Mouse (Mus musculus): ENCODE results near the gene Epb41l2. TPM values are rescaled to one million over a fixed set of nuclear protein-coding genes. Genes with fewer than 3 reads are reported as not detected.

Epb41l2 gene
- polyA plus RNA-seq, 1 experiment from 2014 or later: 41.3 TPM

DNA sequence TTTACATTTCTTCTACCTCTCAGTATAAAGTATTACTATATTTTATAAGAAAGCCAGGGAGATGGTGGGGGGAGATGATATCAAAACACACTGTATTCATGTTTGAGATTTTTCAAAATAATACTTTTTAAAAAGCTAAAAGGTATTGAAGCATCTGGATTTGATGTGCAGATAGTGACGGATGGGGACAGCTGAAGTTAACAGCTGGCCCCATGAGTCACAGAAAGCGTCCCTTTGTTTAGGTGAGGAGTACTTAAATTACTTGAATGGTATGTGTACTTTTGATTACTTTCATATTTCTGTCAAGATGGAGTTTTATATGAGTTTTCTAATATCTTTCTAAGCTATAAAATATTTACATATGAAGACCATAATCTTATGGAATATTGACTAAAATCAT lies 112.3 kb downstream of the Epb41l2 start:
- CTCF ChIA-PET: interaction anchor here (1.1 kb wide), 1 partner anchor 9 kb away, joined by 3 read pairs; no protein-coding TSS in a partner anchor
- no peaks in the 10 kb centered on the region for H3K27me3 ChIP-seq
- POLR2A ChIA-PET: no interaction called here
- in situ Hi-C loops (cut with MboI; ENCODE audit: low pct_unique_long_range_greater_than_20kb): no loop called here
- ATAC-seq (no peak), DNase-seq (ENCODE audit: low read depth, low spot score) (no peak)
- no peak for TF ChIP-seq CTCF (IDR thresholded peaks at IDR 0.05)

DNA sequence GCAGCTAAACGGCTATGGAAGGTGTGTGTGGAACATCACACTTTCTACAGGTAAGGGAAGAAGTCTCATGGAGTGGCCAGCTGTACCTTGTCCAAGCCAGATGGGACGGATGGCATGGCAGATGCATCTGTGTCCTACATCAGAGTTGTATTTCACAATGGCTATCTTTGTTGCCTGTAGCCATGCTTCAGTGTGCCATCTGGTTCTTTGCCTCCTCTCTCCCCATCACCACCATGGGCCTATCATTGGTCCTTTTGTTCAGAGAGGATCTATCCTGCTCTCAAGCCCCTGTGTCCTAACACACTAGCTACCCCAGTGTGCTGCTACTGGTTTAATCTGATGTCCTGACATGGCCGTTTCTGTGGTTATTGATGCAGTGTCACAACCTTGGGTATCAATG lies 120.1 kb downstream of the Epb41l2 start:
- ChIA-PET CTCF (interaction anchor here (0.9 kb wide), 1 partner anchor 65 kb away, joined by 3 read pairs; no protein-coding TSS in a partner anchor), POLR2A (interaction anchor here (0.5 to 0.6 kb wide), 2 partner anchors 30 to 198 kb away, joined by 6 read pairs; no protein-coding TSS in a partner anchor)
- DNase-seq (ENCODE audit: low read depth, low spot score): no peak
- no peak for TF ChIP-seq CTCF (IDR thresholded peaks at IDR 0.05)
- no peaks in the 10 kb centered on the region for H3K27me3 ChIP-seq
- no peak for ATAC-seq
- in situ Hi-C loops (cut with MboI; ENCODE audit: low pct_unique_long_range_greater_than_20kb): loop anchor here (10.0 to 25.0 kb wide), 2 partner anchors 115 to 517 kb away; no protein-coding TSS in a partner anchor

DNA sequence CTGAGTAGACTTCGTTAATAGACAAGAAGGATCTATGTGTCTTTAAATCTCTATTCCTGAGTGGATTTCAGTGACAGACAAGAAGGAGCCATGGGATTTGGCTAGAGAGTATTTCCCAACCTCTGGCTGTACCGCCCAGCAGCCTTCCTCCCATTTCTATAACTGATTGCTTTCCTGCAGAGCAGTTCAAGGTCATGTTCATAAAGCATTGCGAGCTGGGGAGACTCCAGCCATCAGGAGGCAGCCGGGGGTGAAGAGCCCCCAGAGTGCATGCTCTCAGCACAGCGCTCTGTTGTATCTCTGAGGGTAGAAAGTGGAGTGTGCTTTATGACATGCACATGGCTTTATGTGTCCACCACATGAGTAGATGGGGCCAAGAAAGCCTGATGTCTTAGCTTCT lies 123.2 kb downstream of the Epb41l2 start:
- no peak for TF ChIP-seq CTCF (IDR thresholded peaks at IDR 0.05)
- ATAC-seq (no peak), DNase-seq (ENCODE audit: low read depth, low spot score) (no peak)
- in situ Hi-C loops (cut with MboI; ENCODE audit: low pct_unique_long_range_greater_than_20kb): loop anchor here (10.0 to 25.0 kb wide), 2 partner anchors 118 to 520 kb away; no protein-coding TSS in a partner anchor
- no peaks in the 10 kb centered on the region for H3K27me3 ChIP-seq
- POLR2A ChIA-PET: interaction anchor here (0.5 kb wide), 1 partner anchor 190 kb away, joined by 4 read pairs; no protein-coding TSS in a partner anchor
- CTCF ChIA-PET: interaction anchor here (1.1 to 1.5 kb wide), 2 partner anchors 12 to 214 kb away, joined by 3 read pairs; no protein-coding TSS in a partner anchor

DNA sequence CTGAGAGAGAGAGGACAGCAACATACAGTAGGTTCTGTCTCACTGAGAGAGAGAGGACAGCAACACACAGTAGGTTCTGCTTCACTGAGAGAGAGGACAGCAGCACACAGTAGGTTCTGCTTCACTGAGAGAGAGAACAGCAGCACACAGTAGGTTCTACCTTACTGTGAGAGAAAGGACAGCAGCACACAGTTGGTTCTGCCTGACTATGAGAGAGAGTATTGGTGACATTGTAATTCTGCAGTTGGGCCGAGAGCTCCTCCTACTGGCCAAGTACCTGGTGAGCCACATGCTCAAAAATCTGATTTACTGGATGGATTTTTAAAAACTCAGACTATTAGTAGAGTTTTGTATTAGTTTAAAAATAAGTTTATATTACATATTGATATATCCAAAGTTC lies 128.9 kb downstream of the Epb41l2 start:
- H3K27me3 ChIP-seq: no peaks in the 10 kb centered on the region
- POLR2A ChIA-PET: interaction anchor here (1.0 kb wide), 1 partner anchor 219 kb away, joined by 4 read pairs; no protein-coding TSS in a partner anchor
- DNase-seq (ENCODE audit: low read depth, low spot score): peak; percentile 12
- peak; percentile 44 for ATAC-seq
- CTCF ChIA-PET: interaction anchor here (0.6 to 2.6 kb wide), 10 partner anchors 10 to 270 kb away, joined by 3 to 11 read pairs (median 3); no protein-coding TSS in a partner anchor
- in situ Hi-C loops (cut with MboI; ENCODE audit: low pct_unique_long_range_greater_than_20kb): loop anchor here (5.0 to 25.0 kb wide), 3 partner anchors 124 to 526 kb away; no protein-coding TSS in a partner anchor
- TF ChIP-seq CTCF (IDR thresholded peaks at IDR 0.05): peak; percentile 86

DNA sequence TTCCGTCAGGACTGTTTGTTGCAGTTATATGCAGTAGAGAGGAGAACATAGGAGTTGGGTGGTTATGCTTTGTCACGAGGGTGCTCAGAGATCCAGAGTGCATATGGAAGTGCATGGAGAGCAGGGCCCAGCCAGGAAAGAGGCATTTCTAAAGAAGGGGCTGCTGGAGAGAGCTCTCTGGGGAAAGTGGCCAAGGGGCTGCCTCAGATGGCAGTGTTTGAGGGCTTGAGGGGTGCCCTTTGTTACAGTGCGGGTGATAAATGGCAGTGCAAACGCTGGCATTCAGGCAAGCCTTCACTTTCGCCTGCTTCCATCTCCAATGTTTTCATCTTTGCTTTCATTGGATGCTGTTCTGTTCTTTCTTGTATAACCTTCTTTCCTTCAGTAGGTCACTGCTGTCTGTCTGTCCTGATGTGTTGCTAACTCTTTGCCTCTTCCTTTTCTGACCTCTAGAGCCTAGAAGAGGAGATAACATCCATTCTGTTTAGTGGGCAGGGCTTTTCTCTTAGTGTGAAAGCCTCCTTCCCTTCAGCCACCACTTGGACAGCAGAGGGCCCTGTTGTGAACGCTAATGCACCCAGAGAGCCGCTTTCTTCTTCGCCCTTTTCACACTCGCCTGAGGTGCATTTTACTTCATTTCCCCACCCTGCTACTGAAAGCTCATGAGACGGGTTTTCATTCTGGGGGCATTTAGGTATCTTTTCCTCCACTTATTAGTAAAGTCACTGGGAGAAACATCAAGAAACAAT lies 139.9 kb downstream of the Epb41l2 start:
- DNase-seq (ENCODE audit: low read depth, low spot score) (no peak), ATAC-seq (no peak)
- no peak for TF ChIP-seq CTCF (IDR thresholded peaks at IDR 0.05)
- in situ Hi-C loops (cut with MboI; ENCODE audit: low pct_unique_long_range_greater_than_20kb): loop anchor here (25.0 kb wide), 1 partner anchor 537 kb away; no protein-coding TSS in a partner anchor
- H3K27me3 ChIP-seq: no peaks in the 10 kb centered on the region
- POLR2A ChIA-PET: no interaction called here
- CTCF ChIA-PET: interaction anchor here (1.1 to 2.5 kb wide), 3 partner anchors 11 to 174 kb away, joined by 3 to 9 read pairs (median 3); no protein-coding TSS in a partner anchor

DNA sequence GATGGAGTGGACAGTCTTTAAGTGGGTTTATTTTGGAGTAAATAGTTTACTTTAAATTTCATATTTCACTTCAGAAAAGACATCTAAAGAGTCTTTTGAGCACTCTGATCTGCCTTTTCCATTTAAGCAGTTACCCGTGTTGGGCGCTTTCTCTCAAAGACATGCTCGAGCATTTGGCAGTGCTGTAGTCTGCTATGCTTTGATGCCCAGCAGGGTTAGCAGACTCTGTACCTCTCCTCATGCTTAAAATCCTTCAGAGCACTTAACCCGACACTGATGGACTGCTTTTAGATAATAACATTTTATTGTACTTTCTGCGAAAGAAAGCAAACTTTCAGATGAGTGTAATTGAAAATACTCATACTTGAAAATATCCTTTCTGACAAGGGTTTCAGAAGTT lies 143.7 kb downstream of the Epb41l2 start:
- CTCF ChIA-PET: no interaction called here
- no peak for DNase-seq (ENCODE audit: low read depth, low spot score)
- no peak for TF ChIP-seq CTCF (IDR thresholded peaks at IDR 0.05)
- no peak for ATAC-seq
- in situ Hi-C loops (cut with MboI; ENCODE audit: low pct_unique_long_range_greater_than_20kb): no loop called here
- H3K27me3 ChIP-seq: no peaks in the 10 kb centered on the region
- POLR2A ChIA-PET: no interaction called here

DNA sequence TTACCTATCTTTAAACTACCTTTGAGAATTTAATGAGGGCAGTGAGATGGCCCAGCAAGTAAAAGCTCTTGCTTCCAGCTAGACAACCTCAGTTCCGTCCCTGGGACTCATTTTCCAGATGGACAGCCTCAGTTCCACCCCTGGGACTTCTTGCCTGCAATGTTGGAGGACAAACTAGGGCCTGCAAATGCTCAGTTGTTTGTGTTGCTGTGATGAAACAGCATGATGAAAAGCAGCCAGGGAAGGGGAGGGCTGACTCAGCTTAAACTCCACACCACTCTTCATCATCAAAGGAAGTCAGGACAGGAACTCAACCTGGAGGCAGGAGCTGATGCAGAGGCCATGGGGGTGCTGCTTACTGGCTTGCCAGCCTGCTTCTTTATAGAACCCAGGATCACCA lies 154.2 kb downstream of the Epb41l2 start:
- ATAC-seq (no peak), DNase-seq (ENCODE audit: low read depth, low spot score) (no peak)
- TF ChIP-seq CTCF (IDR thresholded peaks at IDR 0.05): no peak
- ChIA-PET CTCF (interaction anchor here (1.2 to 1.5 kb wide), 2 partner anchors 8 to 16 kb away, joined by 4 read pairs; no protein-coding TSS in a partner anchor), POLR2A (no interaction called here)
- H3K27me3 ChIP-seq: no peaks in the 10 kb centered on the region
- in situ Hi-C loops (cut with MboI; ENCODE audit: low pct_unique_long_range_greater_than_20kb): no loop called here

DNA sequence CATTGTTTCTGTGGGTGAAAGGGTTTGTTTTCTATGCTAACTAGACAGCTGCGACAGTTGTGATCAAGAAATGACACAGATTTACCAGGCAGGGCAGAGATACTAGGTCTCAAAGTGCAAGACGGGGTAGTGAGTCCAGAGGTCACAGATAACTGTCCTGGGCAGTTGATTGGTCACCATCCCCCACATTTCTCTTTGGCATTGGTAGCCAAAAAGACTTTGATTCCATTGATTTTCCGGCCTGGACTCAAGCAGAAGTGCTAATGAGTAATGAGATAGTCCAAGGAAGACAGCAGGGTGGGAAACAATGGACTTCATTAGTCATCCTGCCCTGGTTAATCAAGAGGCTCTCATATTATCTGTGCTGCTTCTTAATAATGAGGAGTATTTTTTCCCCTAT lies 160.4 kb downstream of the Epb41l2 start:
- DNase-seq (ENCODE audit: low read depth, low spot score): no peak
- TF ChIP-seq CTCF (IDR thresholded peaks at IDR 0.05): no peak
- CTCF ChIA-PET: no interaction called here
- in situ Hi-C loops (cut with MboI; ENCODE audit: low pct_unique_long_range_greater_than_20kb): no loop called here
- POLR2A ChIA-PET: no interaction called here
- no peaks in the 10 kb centered on the region for H3K27me3 ChIP-seq
- ATAC-seq: no peak

DNA sequence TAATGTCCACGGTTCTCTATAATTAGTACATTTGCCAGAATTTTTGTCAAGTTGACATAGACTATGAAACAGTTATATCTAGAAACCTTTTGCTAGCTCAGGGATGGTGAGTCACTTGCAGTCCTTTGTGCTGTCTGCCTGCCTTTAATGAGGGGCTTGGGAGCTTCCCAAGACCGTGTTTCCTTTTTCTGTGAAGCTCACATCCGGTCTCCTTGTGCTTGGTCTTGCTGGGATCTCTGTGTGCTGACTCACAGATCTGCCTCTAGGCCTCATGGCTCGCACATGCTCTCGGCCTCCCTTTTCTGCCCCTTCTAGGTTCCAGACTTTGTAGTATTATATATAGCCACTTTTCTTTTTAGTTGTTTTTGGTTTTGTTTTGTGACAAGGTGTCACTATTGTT lies 160.8 kb downstream of the Epb41l2 start:
- in situ Hi-C loops (cut with MboI; ENCODE audit: low pct_unique_long_range_greater_than_20kb): no loop called here
- ATAC-seq: no peak
- H3K27me3 ChIP-seq: no peaks in the 10 kb centered on the region
- no peak for DNase-seq (ENCODE audit: low read depth, low spot score)
- ChIA-PET CTCF (no interaction called here), POLR2A (no interaction called here)
- no peak for TF ChIP-seq CTCF (IDR thresholded peaks at IDR 0.05)

DNA sequence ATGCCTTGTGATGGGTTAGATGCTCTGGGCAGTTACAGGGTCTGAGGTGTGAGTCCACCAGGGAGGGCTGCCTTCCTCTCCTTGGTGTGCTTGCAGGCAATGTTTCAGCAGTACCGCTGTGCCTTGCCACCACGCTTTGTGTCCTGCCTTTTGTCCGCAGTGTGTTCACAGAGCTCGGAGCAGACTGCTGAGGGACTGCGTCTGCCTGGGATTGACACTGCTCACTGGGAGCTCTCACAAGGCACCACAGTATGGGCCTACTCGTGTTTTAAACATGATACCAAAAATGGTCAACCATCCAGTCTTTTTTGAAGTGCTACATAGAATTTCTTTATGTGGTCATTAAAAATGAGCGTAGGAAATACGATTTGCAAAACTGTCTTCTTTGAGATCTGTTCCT lies 164.1 kb downstream of the Epb41l2 start:
- TF ChIP-seq CTCF (IDR thresholded peaks at IDR 0.05): no peak
- no peak for ATAC-seq
- in situ Hi-C loops (cut with MboI; ENCODE audit: low pct_unique_long_range_greater_than_20kb): no loop called here
- DNase-seq (ENCODE audit: low read depth, low spot score): no peak
- CTCF ChIA-PET: interaction anchor here (1.2 kb wide), 1 partner anchor 33 kb away, joined by 3 read pairs; no protein-coding TSS in a partner anchor
- POLR2A ChIA-PET: no interaction called here
- H3K27me3 ChIP-seq: no peaks in the 10 kb centered on the region

DNA sequence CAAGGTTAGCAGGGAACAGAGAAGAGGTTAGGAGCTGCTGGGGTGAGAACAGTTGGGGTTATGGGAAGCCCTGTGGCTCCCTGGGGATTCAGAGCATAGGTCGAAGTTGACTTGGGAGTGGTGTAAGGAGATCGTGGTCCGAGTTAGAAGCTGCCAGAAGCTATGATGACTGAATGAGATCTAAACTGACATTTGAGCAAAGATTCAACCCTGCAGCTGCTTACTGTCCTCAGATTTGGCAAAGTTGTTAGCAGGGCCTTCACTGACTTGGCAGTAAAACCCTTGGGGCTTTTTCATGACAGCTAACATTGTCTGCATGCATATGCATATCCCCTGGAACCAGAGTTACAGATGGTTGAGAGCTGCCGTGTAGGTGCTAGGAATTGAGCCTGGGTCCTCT lies 166.6 kb downstream of the Epb41l2 start:
- ChIA-PET CTCF (interaction anchor here (0.8 kb wide), 1 partner anchor 257 kb away, joined by 3 read pairs; no protein-coding TSS in a partner anchor), POLR2A (no interaction called here)
- DNase-seq (ENCODE audit: low read depth, low spot score): no peak
- H3K27me3 ChIP-seq: no peaks in the 10 kb centered on the region
- ATAC-seq: no peak
- no peak for TF ChIP-seq CTCF (IDR thresholded peaks at IDR 0.05)
- in situ Hi-C loops (cut with MboI; ENCODE audit: low pct_unique_long_range_greater_than_20kb): no loop called here
